Comparison of ENCODE assay signal across 29 mouse cellular contexts in genomic region chr10:122055826-122056225, GRCm38 (mm10). TPM values are rescaled to one million over a fixed set of nuclear protein-coding genes. Genes with fewer than 3 reads are reported as not detected.
"Had no signal": no experiment of that assay in that cellular context is flagged by ENCODE, and none has a peak within 500 bp of the region (broad histone marks: within the 10 kb centered on the region; RNA-seq: fewer than 3 reads in every experiment).

No protein-coding gene starts in this region.

- H3K4me2 ChIP-seq: embryonic facial prominence, embryonic 12.5 days; embryonic facial prominence, embryonic 13.5 days; embryonic facial prominence, embryonic 15.5 days; forebrain, embryonic 12.5 days; forebrain, embryonic 13.5 days; forebrain, embryonic 15.5 days had no signal

- H3K27ac ChIP-seq: embryonic facial prominence, embryonic 10.5 days; embryonic facial prominence, embryonic 12.5 days; embryonic facial prominence, embryonic 13.5 days; embryonic facial prominence, embryonic 15.5 days; forebrain, embryonic 10.5 days; forebrain, embryonic 12.5 days; forebrain, embryonic 13.5 days; forebrain, embryonic 15.5 days; gastrocnemius, adult 2 months; heart, adult 2 months had no signal

- H3K9ac ChIP-seq: embryonic facial prominence, embryonic 12.5 days; embryonic facial prominence, embryonic 13.5 days; embryonic facial prominence, embryonic 15.5 days; forebrain, embryonic 12.5 days; forebrain, embryonic 13.5 days; forebrain, embryonic 15.5 days; forebrain, postnatal 0 days had no signal

- H3K36me3 ChIP-seq: embryonic facial prominence, embryonic 10.5 days; embryonic facial prominence, embryonic 12.5 days; embryonic facial prominence, embryonic 13.5 days; embryonic facial prominence, embryonic 15.5 days; forebrain, embryonic 10.5 days; forebrain, embryonic 12.5 days; forebrain, embryonic 15.5 days had no signal

- DNase-seq: cerebellum, adult 2 months; cerebellum, adult 8-10 months; cerebellum, adult 9-10 months; cerebellum, adult 9-11 months; cerebellum, postnatal 10 days; cerebellum, postnatal 14 days; cerebellum, postnatal 25 days; cerebellum, postnatal 36 days; embryo, embryonic 11 days; forebrain, postnatal 0 days; gastrocnemius, adult 2 months; gastrocnemius, postnatal 10 days; gastrocnemius, postnatal 14 days; gastrocnemius, postnatal 25 days; gastrocnemius, postnatal 36 days; heart, adult 18-20 months; heart, adult 2 months had no signal

- H3K9me3 ChIP-seq: embryonic facial prominence, embryonic 10.5 days; embryonic facial prominence, embryonic 12.5 days; embryonic facial prominence, embryonic 13.5 days; embryonic facial prominence, embryonic 15.5 days; forebrain, embryonic 10.5 days; forebrain, embryonic 12.5 days; forebrain, embryonic 13.5 days; forebrain, embryonic 15.5 days had no signal

- H3K4me1 ChIP-seq: embryonic facial prominence, embryonic 10.5 days; embryonic facial prominence, embryonic 12.5 days; embryonic facial prominence, embryonic 13.5 days; embryonic facial prominence, embryonic 15.5 days; forebrain, embryonic 10.5 days; forebrain, embryonic 12.5 days; forebrain, embryonic 13.5 days; forebrain, embryonic 15.5 days had no signal

- H3K27me3 ChIP-seq: embryonic facial prominence, embryonic 12.5 days; embryonic facial prominence, embryonic 13.5 days; embryonic facial prominence, embryonic 15.5 days; forebrain, embryonic 12.5 days; forebrain, embryonic 13.5 days; forebrain, embryonic 15.5 days had no signal

- H3K4me3 ChIP-seq: embryonic facial prominence, embryonic 10.5 days; embryonic facial prominence, embryonic 12.5 days; embryonic facial prominence, embryonic 13.5 days; embryonic facial prominence, embryonic 15.5 days; erythroblast, embryonic 14.5 days; forebrain, embryonic 10.5 days; forebrain, embryonic 12.5 days; forebrain, embryonic 13.5 days; forebrain, embryonic 15.5 days; gastrocnemius, adult 2 months; heart, adult 2 months had no signal

- ATAC-seq: forebrain, embryonic 13.5 days; forebrain, embryonic 14.5 days; forebrain, embryonic 15.5 days; forebrain, embryonic 16.5 days; forebrain, postnatal 0 days had no signal

RNA-seq across cellular contexts. Expression of gene Srgap1, which starts 8.7 kb away (rescaled TPM):
- total RNA-seq: granulocyte monocyte progenitor cell, adult 5-6 weeks had no signal
